Mouse (Mus musculus) ES-Bruce4 (cell line): ENCODE data around the gene Bcam.

ENCODE experiments used
- CTCF ChIP-seq: IDR thresholded peaks from one replicate; pipeline ENCODE4 v1.8.1; 2011; ENCODE audit warnings: low read depth, low read length
- POLR2A ChIP-seq: IDR thresholded peaks from one replicate; pipeline ENCODE4 v1.8.1; 2011; ENCODE audit warnings: low read length; ENCODE audit not compliant: insufficient read depth

DNA sequence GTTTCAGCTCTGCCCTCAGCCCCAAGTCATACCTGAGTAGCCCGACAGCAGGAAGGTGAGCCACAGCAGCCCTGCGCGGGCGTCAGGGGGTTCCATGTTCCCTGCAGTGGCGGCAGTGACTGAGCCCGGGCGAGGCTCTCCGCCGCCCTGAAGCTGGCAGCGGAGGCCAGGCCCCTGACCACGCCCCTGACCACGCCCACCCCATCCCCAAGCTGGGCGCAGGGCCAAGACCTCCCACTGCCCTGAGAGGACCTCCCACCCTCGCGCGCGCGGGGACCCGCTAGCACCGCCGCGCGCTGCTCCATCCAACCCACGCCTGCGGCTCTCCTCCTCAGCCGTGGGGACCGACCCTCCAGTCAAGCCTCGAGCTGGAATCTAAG, 451 bp downstream of the Bcam start:
- TF ChIP-seq POLR2A (peak; percentile 77), CTCF (no peak)
